Mouse (Mus musculus) ES-E14 (cell line): Measurements from ENCODE around the gene S1pr5.

Experiments used
- MAFK ChIP-seq: IDR thresholded peaks from 2 replicates; pipeline ENCODE4 v1.6.1; 2014; ENCODE audit warnings: mild to moderate bottlenecking, low read depth, low read length, inconsistent platforms; ENCODE audit not compliant: insufficient read depth
- ZC3H11A ChIP-seq: IDR thresholded peaks from 2 replicates; pipeline ENCODE4 v1.6.1; 2012; ENCODE audit warnings: low read depth, mild to moderate bottlenecking, inconsistent platforms, low read length, borderline replicate concordance

- TF ChIP-seq MAFK (no peak), ZC3H11A (no peak)
These were observed 23.4 kb downstream of the S1pr5 start for GRCm38 (mm10) chr9:21224576-21225414.
